Mouse (Mus musculus) splenic B cell, adult 2 months (primary cell): ENCODE data around the gene Myl12a.

Experiments
- DNase-seq: peaks from one replicate; pipeline ENCODE4 v3.0.0-alpha.2; 2011; ENCODE audit warnings: low read depth, low spot score
- H3K27me3 ChIP-seq: 2 replicates; pipeline ENCODE4 v1.6.1; 2012; ENCODE audit warnings: mild to moderate bottlenecking, low read length, moderate library complexity, mixed read lengths; ENCODE audit not compliant: control insufficient read depth, poor library complexity, insufficient read depth, severe bottlenecking
- H3K36me3 ChIP-seq: 2 replicates; pipeline ENCODE4 v1.6.1; 2012; ENCODE audit warnings: mild to moderate bottlenecking, low read length, moderate library complexity, mixed read lengths; ENCODE audit not compliant: control insufficient read depth, poor library complexity, insufficient read depth, severe bottlenecking

Myl12a gene

DNA sequence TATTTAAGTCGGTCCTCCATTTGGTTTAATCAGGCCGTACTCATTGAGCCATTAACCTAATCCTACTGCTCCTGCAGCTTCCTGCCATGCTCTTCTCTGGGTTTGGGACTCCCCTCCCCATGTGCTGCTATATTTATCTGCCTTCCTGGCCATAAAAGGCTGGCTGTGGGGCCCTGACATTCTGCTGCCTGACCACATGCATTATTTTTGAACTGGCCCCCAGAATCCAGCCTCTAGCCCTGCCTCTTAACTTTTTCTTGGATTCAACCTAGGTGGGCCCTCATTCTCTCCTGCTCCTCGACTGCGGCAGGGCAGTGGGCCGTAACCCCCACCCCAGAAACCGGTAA is 16.6 kb upstream of the Myl12a start:
- Histone ChIP-seq H3K36me3 (no peaks in the 10 kb centered on the region), H3K27me3 (no peaks in the 10 kb centered on the region)
- DNase-seq, result no peak

DNA sequence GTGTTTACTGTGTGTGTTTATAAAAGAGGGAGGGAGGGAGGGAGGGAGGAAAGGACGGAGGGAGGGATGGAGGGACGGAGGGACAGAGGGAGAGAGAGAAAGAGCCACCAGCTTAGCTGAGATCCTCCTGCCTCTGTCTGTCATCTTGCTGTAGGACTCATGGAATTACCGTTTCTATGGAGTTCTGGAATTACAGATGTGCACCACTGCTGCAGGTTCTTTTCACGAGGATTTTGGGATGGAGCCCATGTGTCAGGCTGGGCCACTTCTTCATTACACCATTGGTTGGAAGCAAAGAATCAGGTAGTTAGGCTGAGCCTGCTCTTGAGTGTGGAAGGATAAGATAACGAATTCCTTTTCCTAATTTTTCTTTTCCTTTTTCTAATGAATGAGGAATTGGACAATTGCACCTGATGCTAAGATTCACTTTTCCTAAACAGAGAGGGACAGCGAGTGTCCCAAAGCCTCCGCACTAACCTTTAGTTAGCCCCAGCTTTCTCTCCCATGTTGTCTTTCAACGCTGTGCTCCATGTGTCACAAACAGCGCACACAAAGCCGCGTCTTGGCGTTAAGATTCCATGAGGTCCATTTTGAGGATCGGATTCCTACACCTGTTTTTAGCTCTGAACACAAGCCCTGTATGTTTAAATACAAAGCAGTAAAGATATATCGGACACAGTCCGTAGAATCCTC is 16.1 kb upstream of the Myl12a start:
- no peaks in the 10 kb centered on the region for H3K27me3 ChIP-seq
- no peak for DNase-seq
- H3K36me3 ChIP-seq, result no peaks in the 10 kb centered on the region

DNA sequence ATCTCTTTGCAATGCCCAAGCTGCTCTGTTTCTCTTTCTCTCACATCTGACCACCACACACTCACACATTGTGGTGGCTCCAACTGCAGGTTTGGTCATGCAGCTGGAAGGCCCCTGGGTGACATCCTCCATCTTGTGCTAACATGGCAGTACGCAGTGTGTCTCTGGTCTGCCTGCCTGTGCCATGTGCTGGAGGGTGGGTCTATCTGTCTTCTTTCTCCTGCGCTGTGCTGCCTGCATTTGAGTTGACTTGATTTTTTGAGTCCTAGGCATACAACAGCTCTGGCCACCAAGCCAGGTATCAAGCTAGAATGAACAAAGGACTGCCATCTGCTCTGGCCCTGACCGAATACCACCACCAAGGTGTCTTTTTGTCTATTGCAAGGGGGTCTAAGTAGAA is 15.5 kb upstream of the Myl12a start:
- H3K36me3 ChIP-seq, result no peaks in the 10 kb centered on the region

DNA sequence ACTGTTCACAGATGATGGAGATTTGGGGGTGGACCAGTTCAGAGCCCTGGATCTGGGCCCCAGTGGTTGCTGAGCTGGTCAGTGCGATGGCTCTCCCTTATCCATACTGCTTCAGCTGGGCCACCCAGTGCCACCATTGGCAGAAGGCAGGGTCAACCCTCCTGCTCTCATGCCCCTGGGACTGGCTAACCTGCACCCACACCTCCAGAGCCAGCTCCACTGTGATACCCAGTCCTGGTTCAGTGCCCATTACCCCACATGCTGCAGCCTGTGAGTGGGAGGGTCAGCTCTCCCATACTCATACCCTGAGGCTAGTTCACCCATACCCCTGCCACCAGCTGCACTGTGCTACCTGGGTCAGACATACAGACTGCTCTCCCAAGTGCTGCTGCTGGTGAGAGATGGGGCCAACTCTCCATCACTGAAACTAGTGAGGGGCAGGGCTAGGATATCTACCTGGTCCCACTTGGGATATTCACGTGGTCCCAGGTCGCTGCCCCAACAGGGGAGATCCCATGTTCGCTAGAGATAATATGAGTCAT is 14.8 kb upstream of the Myl12a start:
- Histone ChIP-seq H3K27me3 (no peaks in the 10 kb centered on the region), H3K36me3 (no peaks in the 10 kb centered on the region)
- no peak for DNase-seq

More for the DNA sequence above, 15.5 kb upstream of the Myl12a start:
- DNase-seq, result no peak
- no peaks in the 10 kb centered on the region for H3K27me3 ChIP-seq

DNA sequence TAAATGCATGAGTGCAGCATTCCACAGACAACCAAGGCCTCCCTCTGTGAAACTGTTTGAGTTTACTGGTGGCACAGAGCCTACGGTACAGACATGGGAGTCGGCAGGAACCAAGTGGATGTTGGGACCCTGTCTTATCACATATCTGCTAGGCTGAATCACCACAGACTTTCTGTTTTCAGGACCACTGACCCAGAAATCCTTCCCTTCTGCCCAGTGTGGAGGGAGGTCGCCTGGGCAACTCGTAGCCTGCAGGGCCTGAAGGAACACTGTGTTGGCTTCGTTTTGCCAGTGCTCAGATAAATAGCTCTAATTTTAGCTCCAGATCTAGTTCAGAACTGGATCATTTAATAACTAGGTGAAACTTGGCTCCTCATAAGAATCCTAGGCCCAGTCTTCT is 12.2 kb upstream of the Myl12a start:
- Histone ChIP-seq H3K36me3 (no peaks in the 10 kb centered on the region), H3K27me3 (no peaks in the 10 kb centered on the region)
- no peak for DNase-seq

- no peak for DNase-seq
- no peaks in the 10 kb centered on the region for H3K36me3 ChIP-seq
- H3K27me3 ChIP-seq, result no peaks in the 10 kb centered on the region
Observed at GRCm38 (mm10) chr17:71013105-71013504, 10.4 kb upstream of the Myl12a start.

- no peaks in the 10 kb centered on the region for H3K27me3 ChIP-seq
- DNase-seq, result no peak
- H3K36me3 ChIP-seq, result no peaks in the 10 kb centered on the region
Observed at GRCm38 (mm10) chr17:71011931-71012662, 9.4 kb upstream of the Myl12a start.

DNA sequence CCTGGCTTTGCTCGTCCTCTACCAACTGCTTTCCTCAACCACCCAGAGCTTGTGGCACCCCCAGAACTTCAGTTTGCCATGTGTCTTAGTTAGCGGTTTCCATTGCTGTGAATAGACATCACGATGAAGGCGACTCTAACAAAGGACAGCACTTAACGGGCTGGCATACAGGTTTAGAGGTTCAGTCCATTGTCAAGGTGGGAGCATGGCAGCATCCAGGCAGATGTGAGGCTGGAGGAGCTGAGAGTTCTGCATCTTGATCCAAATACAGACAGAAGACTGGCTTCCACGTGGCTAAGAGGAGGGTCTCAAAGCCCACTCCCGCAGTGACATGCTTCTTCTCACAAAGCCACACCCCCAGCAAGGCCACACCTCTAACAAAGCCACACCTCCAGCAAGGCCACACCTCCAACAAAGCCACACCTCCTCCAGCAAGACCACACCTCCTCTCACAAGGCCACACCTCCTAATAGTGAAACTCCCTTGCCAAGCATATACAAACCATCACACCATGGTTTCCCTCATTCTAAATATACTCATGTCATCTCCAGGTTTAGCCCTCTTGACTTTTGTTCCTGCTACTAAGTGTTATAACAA is 8.1 kb upstream of the Myl12a start:
- Histone ChIP-seq H3K36me3 (no peaks in the 10 kb centered on the region), H3K27me3 (no peaks in the 10 kb centered on the region)
- DNase-seq, result peak; percentile 42

- H3K27me3 ChIP-seq, result no peaks in the 10 kb centered on the region
- no peak for DNase-seq
- no peaks in the 10 kb centered on the region for H3K36me3 ChIP-seq
Observed at GRCm38 (mm10) chr17:71009751-71010150, 7.1 kb upstream of the Myl12a start.

DNA sequence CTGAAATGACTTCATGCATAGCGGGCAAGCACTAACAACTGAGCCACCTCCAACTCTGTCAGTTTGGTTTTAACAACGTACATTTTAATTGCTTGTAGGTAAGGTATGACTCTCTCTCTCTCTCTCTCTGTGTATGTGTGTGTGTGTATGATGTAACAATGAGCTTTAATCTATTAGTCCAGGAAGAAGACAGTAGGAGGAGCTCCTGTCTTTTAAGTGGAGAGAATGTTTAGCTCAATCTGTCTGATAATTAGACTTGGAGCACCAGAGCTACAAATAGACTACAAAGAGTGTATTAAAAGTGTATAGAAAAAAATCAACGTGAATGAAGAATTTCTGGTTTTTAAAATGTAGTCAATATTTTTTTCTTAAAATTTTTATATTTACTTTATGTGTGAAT is 6.0 kb upstream of the Myl12a start:
- Histone ChIP-seq H3K36me3 (no peaks in the 10 kb centered on the region), H3K27me3 (no peaks in the 10 kb centered on the region)
- no peak for DNase-seq

- H3K36me3 ChIP-seq, result no peaks in the 10 kb centered on the region
- DNase-seq, result no peak
Observed at GRCm38 (mm10) chr17:71006976-71007375, 4.3 kb upstream of the Myl12a start.

DNA sequence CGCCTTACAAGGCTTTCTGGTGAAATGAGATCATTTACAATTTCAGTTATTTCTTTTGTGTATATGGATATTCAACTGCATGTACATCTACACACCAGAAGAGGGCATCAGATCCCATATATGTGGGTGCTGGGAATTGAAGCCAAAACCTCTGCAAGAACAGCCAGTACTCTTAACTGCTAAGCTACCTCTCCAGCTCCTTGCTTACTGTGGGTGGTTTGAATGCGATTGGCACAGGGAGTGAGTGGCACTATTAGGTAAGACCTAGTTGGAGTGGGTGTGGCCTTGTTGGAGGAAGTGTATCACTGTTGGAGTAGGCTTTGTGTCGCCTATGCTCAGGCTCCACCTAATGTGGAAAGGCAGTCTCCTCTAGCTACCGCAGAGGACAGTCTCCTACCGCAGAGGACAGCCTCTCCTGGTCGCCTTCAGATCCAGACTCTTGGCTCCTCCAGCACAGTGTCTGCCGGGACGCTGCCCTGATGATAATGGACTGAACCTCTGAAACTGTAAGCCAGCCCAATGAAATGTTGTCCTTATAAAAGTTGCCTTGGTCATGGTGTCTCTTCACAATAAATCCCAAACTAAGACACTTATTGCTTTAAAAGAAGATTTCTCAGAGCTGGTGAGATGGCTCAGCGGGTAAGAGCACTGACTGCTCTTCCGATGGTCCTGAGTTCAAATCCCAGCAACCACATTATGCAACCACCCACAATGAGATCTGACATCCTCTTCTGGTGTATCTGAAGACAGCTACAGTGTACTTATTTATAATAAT is 1.7 kb upstream of the Myl12a start:
- H3K36me3 ChIP-seq, result no peaks in the 10 kb centered on the region
- no peak for DNase-seq
- H3K27me3 ChIP-seq, result no peaks in the 10 kb centered on the region

More at GRCm38 (mm10) chr17:71006976-71007375, 4.3 kb upstream of the Myl12a start:
- no peaks in the 10 kb centered on the region for H3K27me3 ChIP-seq

GRCm38 (mm10) chr17:71003721-71004120 is 1.0 kb upstream of the Myl12a start:
- no peaks in the 10 kb centered on the region for H3K36me3 ChIP-seq
- no peak for DNase-seq
- no peaks in the 10 kb centered on the region for H3K27me3 ChIP-seq

DNA sequence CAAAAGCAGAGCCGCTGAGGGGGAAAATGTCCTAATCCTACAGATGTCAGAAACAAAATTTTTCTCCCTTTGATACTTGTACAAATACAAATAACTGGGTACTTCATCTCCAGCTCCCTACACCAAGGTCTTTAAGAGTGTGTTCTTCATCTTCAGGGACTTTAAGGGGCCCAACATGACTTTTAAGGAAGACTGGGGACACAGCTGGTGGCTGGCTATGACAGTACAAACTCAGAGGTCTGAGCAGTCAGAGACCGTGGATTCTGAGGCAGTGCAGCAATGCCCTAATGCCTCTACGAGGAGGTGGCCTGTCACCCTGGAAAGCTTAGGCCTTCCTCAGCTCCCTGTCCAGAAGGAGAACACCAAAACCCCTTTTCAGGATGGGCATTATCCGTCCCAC is 434 bp upstream of the Myl12a start:
- no peak for DNase-seq
- no peaks in the 10 kb centered on the region for H3K36me3 ChIP-seq

More for the DNA sequence above, 434 bp upstream of the Myl12a start:
- no peaks in the 10 kb centered on the region for H3K27me3 ChIP-seq
